Mouse (Mus musculus) embryonic facial prominence, embryonic 11.5 days (tissue): Measurements from ENCODE around the gene Unk. TPM values are rescaled to one million over a fixed set of nuclear protein-coding genes. Genes with fewer than 3 reads are reported as not detected.

Source experiments
- polyA plus RNA-seq: library from polyadenylated mRNA; unstranded; fragments of >200 nt; fragmentation: Nextera tagmentation; extraction: Ambion mirVana; gene quantifications from 2 replicates; pipeline ENCODE4 v1.2.1, GENCODE M21; 2014

The Unk gene
- polyA plus RNA-seq, 1 experiment from 2014 or later: 21.7 TPM

Other genes starting within 250 kb of the Unk start
- 11.9 TPM in 2 replicates for gene Caskin2, start 216.7 kb upstream of the Unk start, polyA plus RNA-seq
- gene Tsen54, start 215.6 kb upstream of the Unk start, polyA plus RNA-seq: 19.8 and 22.2 TPM in 2 replicates
- gene Llgl2, start 206.3 kb upstream of the Unk start, polyA plus RNA-seq: 4.9 and 7.5 TPM in 2 replicates
- gene Myo15b, start 171.9 kb upstream of the Unk start, polyA plus RNA-seq: 0.07 and 0.31 TPM in 2 replicates
- 1.1 and 1.4 TPM in 2 replicates for gene Smim5, start 130.4 kb upstream of the Unk start, polyA plus RNA-seq
- gene Smim6, start 118.3 kb upstream of the Unk start, polyA plus RNA-seq: 0.21 TPM in 1 of 2 replicates, not detected in the other
- gene Sap30bp, start 97.0 kb upstream of the Unk start, polyA plus RNA-seq: 49.8 and 59.4 TPM in 2 replicates
- gene Recql5, start 96.8 kb upstream of the Unk start, polyA plus RNA-seq: 14.2 and 15.3 TPM in 2 replicates
- gene Itgb4, start 55.6 kb upstream of the Unk start, polyA plus RNA-seq: 0.83 and 0.85 TPM in 2 replicates
- 113 and 125 TPM in 2 replicates for gene Galk1, start 17.6 kb upstream of the Unk start, polyA plus RNA-seq
- 2,457 and 2,634 TPM in 2 replicates for gene H3f3b, start 2.4 kb upstream of the Unk start, polyA plus RNA-seq
- 0.71 and 1.2 TPM in 2 replicates for gene Unc13d, start 47.6 kb downstream of the Unk start, polyA plus RNA-seq
- 47.0 and 49.6 TPM in 2 replicates for gene Wbp2, start 56.7 kb downstream of the Unk start, polyA plus RNA-seq
- 3.4 and 4.5 TPM in 2 replicates for gene Trim47, start 96.9 kb downstream of the Unk start, polyA plus RNA-seq
- gene Trim65, start 100.8 kb downstream of the Unk start, polyA plus RNA-seq: 1.2 and 1.8 TPM in 2 replicates
- 101 and 102 TPM in 2 replicates for gene Mrpl38, start 108.5 kb downstream of the Unk start, polyA plus RNA-seq
- gene Fbf1, start 137.8 kb downstream of the Unk start, polyA plus RNA-seq: 20.3 and 25.9 TPM in 2 replicates
- gene Ten1, start 168.5 kb downstream of the Unk start, polyA plus RNA-seq: 54.7 and 59.2 TPM in 2 replicates
- gene Acox1, start 168.7 kb downstream of the Unk start, polyA plus RNA-seq: 22.1 and 22.4 TPM in 2 replicates
- gene Evpl, start 207.8 kb downstream of the Unk start, polyA plus RNA-seq: 0.73 and 0.88 TPM in 2 replicates
- gene Srp68, start 243.9 kb downstream of the Unk start, polyA plus RNA-seq: 78.7 and 80.5 TPM in 2 replicates